Comparison of ENCODE assay signal across 22 mouse cellular contexts in genomic region chr15:83667501-83667900, GRCm38 (mm10). TPM values are rescaled to one million over a fixed set of nuclear protein-coding genes. Genes with fewer than 3 reads are reported as not detected.
DNase-seq lines count a peak whose midpoint lies in the region; ATAC-seq and TF ChIP-seq lines count a peak whose summit lies in the region.
"Had no signal": no experiment of that assay in that cellular context is flagged by ENCODE, and none has a peak within 500 bp of the region (broad histone marks: within the 10 kb centered on the region; RNA-seq: fewer than 3 reads in every experiment).

No protein-coding gene starts in this region.

- WGBS in forebrain, embryonic 10.5 days = 47% methylated on average over 6 of the region's 6 CpGs
- WGBS in forebrain, embryonic 11.5 days = 41% methylated on average over 6 of the region's 6 CpGs
- WGBS in hindbrain, embryonic 12.5 days = 42% methylated on average over 6 of the region's 6 CpGs
- 40% methylated on average over 6 of the region's 6 CpGs for WGBS in hindbrain, embryonic 14.5 days
- 20% methylated on average over 6 of the region's 6 CpGs for WGBS in forebrain, postnatal 0 days

- no peak overlapping the region for H3K4me3 ChIP-seq in forebrain, embryonic 10.5 days
- no peak overlapping the region for H3K4me3 ChIP-seq in forebrain, embryonic 11.5 days (ENCODE audit: low read depth, low read length)
- no peak overlapping the region for H3K4me3 ChIP-seq in hindbrain, embryonic 12.5 days
- H3K4me3 ChIP-seq in hindbrain, embryonic 14.5 days (replicated peaks; ENCODE audit: low read length) = no peak overlapping the region
- H3K4me3 ChIP-seq in forebrain, postnatal 0 days (ENCODE audit: low read depth, low read length) = no peak overlapping the region
- H3K4me3 ChIP-seq: embryonic facial prominence, embryonic 15.5 days; heart, embryonic 12.5 days; limb, embryonic 13.5 days had no signal

- H3K4me1 ChIP-seq in forebrain, embryonic 10.5 days = peaks cover 64% of the 10 kb centered on the region
- H3K4me1 ChIP-seq in forebrain, embryonic 11.5 days (replicated peaks; ENCODE audit: control insufficient read depth, insufficient read depth, low read length) = 0 out of 2 replicates have a peak, but pooled peaks cover 3% of the 10 kb centered on the region
- peaks cover 34% of the 10 kb centered on the region for H3K4me1 ChIP-seq in hindbrain, embryonic 12.5 days
- no peaks in the 10 kb centered on the region for H3K4me1 ChIP-seq in hindbrain, embryonic 14.5 days (replicated peaks; ENCODE audit: control insufficient read depth, insufficient read depth, low read length)
- H3K4me1 ChIP-seq in forebrain, postnatal 0 days (ENCODE audit: insufficient read depth) = peaks cover 4% of the 10 kb centered on the region; the same call in 1 of the 2 replicates
- H3K4me1 ChIP-seq: embryonic facial prominence, embryonic 15.5 days; heart, embryonic 12.5 days had no signal

- no peak for DNase-seq in forebrain, embryonic 10.5 days (ENCODE audit: extremely low spot score, low spot score)
- no peak for DNase-seq in forebrain, embryonic 11.5 days (ENCODE audit: low spot score)
- no peak for DNase-seq in hindbrain, embryonic 14.5 days (ENCODE audit: low spot score)
- peak; percentile 40 for DNase-seq in Muller cell, postnatal 12 days (ENCODE audit: inconsistent ontology term)
- peak; percentile 43 for DNase-seq in forebrain, postnatal 0 days
- no peak for DNase-seq in ovary, adult 18-20 months (ENCODE audit: low spot score)
- no peak for DNase-seq in gastrocnemius, adult 8-10 months (ENCODE audit: low spot score in 2 of 2)
- DNase-seq: adrenal gland, postnatal 25 days; cerebellum, adult 18-20 months; cerebellum, postnatal 36 days; kidney, adult 11 months; thymus, postnatal 4 days had no signal

- H3K9ac ChIP-seq in forebrain, embryonic 11.5 days (ENCODE audit: low read length) = no peak overlapping the region
- H3K9ac ChIP-seq in hindbrain, embryonic 12.5 days = no peak overlapping the region
- no peak overlapping the region for H3K9ac ChIP-seq in hindbrain, embryonic 14.5 days
- H3K9ac ChIP-seq in forebrain, postnatal 0 days = no peak overlapping the region
- H3K9ac ChIP-seq: embryonic facial prominence, embryonic 15.5 days; heart, embryonic 12.5 days; limb, embryonic 13.5 days; liver, embryonic 14.5 days had no signal

- peaks cover 52% of the 10 kb centered on the region for H3K36me3 ChIP-seq in forebrain, embryonic 10.5 days (replicated peaks)
- H3K36me3 ChIP-seq in forebrain, embryonic 11.5 days (ENCODE audit: control insufficient read depth, insufficient read depth, low read length) = no peaks in the 10 kb centered on the region
- H3K36me3 ChIP-seq in hindbrain, embryonic 12.5 days = no peaks in the 10 kb centered on the region
- no peaks in the 10 kb centered on the region for H3K36me3 ChIP-seq in hindbrain, embryonic 14.5 days (replicated peaks; ENCODE audit: control insufficient read depth, insufficient read depth)
- no peaks in the 10 kb centered on the region for H3K36me3 ChIP-seq in forebrain, postnatal 0 days (ENCODE audit: insufficient read depth)
- H3K36me3 ChIP-seq: embryonic facial prominence, embryonic 15.5 days; heart, embryonic 12.5 days had no signal

- H3K27ac ChIP-seq in forebrain, embryonic 10.5 days = peak overlapping the region; percentile 53; the same call in 1 of the 2 replicates
- no peak overlapping the region for H3K27ac ChIP-seq in forebrain, embryonic 11.5 days (ENCODE audit: low read depth, low read length)
- no peak overlapping the region for H3K27ac ChIP-seq in hindbrain, embryonic 12.5 days
- H3K27ac ChIP-seq in hindbrain, embryonic 14.5 days = no peak overlapping the region
- H3K27ac ChIP-seq in forebrain, postnatal 0 days (ENCODE audit: low read depth, low read length) = peak overlapping the region; percentile 15; the same call in 1 of the 2 replicates
- H3K27ac ChIP-seq: embryonic facial prominence, embryonic 15.5 days; kidney, postnatal 0 days; limb, embryonic 13.5 days; liver, embryonic 14.5 days; macrophage had no signal

- TF ChIP-seq CTCF in forebrain, postnatal 0 days (IDR thresholded peaks at IDR 0.05; ENCODE audit: low read depth) = no peak

- H3K27me3 ChIP-seq in forebrain, embryonic 10.5 days (ENCODE audit: poor library complexity, severe bottlenecking) = peaks cover 35% of the 10 kb centered on the region
- H3K27me3 ChIP-seq in forebrain, embryonic 11.5 days (ENCODE audit: control insufficient read depth, insufficient read depth, low read length) = no peaks in the 10 kb centered on the region
- H3K27me3 ChIP-seq in hindbrain, embryonic 12.5 days = no peaks in the 10 kb centered on the region
- H3K27me3 ChIP-seq in hindbrain, embryonic 14.5 days (ENCODE audit: control insufficient read depth, insufficient read depth, low read length) = no peaks in the 10 kb centered on the region
- H3K27me3 ChIP-seq in forebrain, postnatal 0 days (ENCODE audit: insufficient read depth, low read length) = no peaks in the 10 kb centered on the region
- H3K27me3 ChIP-seq: heart, embryonic 12.5 days had no signal

- H3K4me2 ChIP-seq in forebrain, embryonic 11.5 days (ENCODE audit: low read depth, low read length, severe bottlenecking) = no peak overlapping the region
- no peak overlapping the region for H3K4me2 ChIP-seq in hindbrain, embryonic 12.5 days (replicated peaks)
- no peak overlapping the region for H3K4me2 ChIP-seq in hindbrain, embryonic 14.5 days (replicated peaks)
- H3K4me2 ChIP-seq in forebrain, postnatal 0 days (ENCODE audit: low read depth) = no peak overlapping the region
- H3K4me2 ChIP-seq: embryonic facial prominence, embryonic 15.5 days; heart, embryonic 12.5 days; midbrain, embryonic 11.5 days had no signal

- no peak for ATAC-seq in forebrain, embryonic 11.5 days (replicated peaks; ENCODE audit: low FRiP score)
- ATAC-seq in hindbrain, embryonic 12.5 days (ENCODE audit: low FRiP score) = 0 out of 2 replicates have a peak, but pooled peaks have one; percentile 43
- no peak; the same call in 1 of the 2 replicates for ATAC-seq in hindbrain, embryonic 14.5 days (ENCODE audit: low FRiP score)
- ATAC-seq in forebrain, postnatal 0 days = peak; percentile 64
- ATAC-seq: activated CD4-positive, CD25-positive, alpha-beta regulatory T cell, adult 4 months had no signal

- no peaks in the 10 kb centered on the region for H3K9me3 ChIP-seq in forebrain, embryonic 10.5 days
- no peaks in the 10 kb centered on the region for H3K9me3 ChIP-seq in forebrain, embryonic 11.5 days (ENCODE audit: control insufficient read depth, low read length)
- H3K9me3 ChIP-seq in hindbrain, embryonic 12.5 days (replicated peaks) = no peaks in the 10 kb centered on the region
- H3K9me3 ChIP-seq in hindbrain, embryonic 14.5 days (ENCODE audit: control insufficient read depth, low read length) = no peaks in the 10 kb centered on the region
- H3K9me3 ChIP-seq in forebrain, postnatal 0 days (ENCODE audit: low read length) = no peaks in the 10 kb centered on the region
- H3K9me3 ChIP-seq: embryonic facial prominence, embryonic 15.5 days; heart, embryonic 12.5 days; limb, embryonic 13.5 days had no signal

RNA-seq across cellular contexts. Expression of gene Scube1, which starts 57.3 kb away (rescaled TPM):
- polyA plus RNA-seq in forebrain, embryonic 10.5 days (2016; fragmentation: Nextera tagmentation; extraction: Ambion mirVana) = 58.7 and 68.0 TPM in 2 replicates
- 33.9 and 38.0 TPM in 2 replicates for polyA plus RNA-seq in forebrain, embryonic 11.5 days (2014; fragmentation: Nextera tagmentation; extraction: Ambion mirVana)
- 32.4 and 33.2 TPM in 2 replicates for polyA plus RNA-seq in hindbrain, embryonic 12.5 days (2016; fragmentation: Nextera tagmentation; extraction: Ambion mirVana)
- polyA plus RNA-seq in hindbrain, embryonic 14.5 days (2014; fragmentation: Nextera tagmentation; extraction: Ambion mirVana) = 10.4 and 12.7 TPM in 2 replicates
- 28.1 and 33.5 TPM in 2 replicates for total RNA-seq in forebrain, postnatal 0 days (2014; rRNA removed)
- polyA plus RNA-seq in forebrain, postnatal 0 days (2015; fragmentation: Nextera tagmentation; extraction: Ambion mirVana) = 9.7 and 12.0 TPM in 2 replicates
- total RNA-seq in gastrocnemius, adult 8-10 months (2022) = under 1 TPM; 0.12 to 0.35 (median 0.22) TPM
- total RNA-seq: granulocyte monocyte progenitor cell, adult 5-6 weeks had no signal
- polyA plus RNA-seq: activated CD4-positive, CD25-positive, alpha-beta regulatory T cell, adult 4 months; macrophage had no signal

Comparison
In these comparisons a context has a peak if more than half of its experiments do, and no peak if none do; other contexts are left out.
1. DNase-seq: peak in Muller cell, postnatal 12 days (single experiment) and forebrain, postnatal 0 days (single experiment); none in forebrain, embryonic 10.5 days (single experiment), forebrain, embryonic 11.5 days (single experiment), hindbrain, embryonic 14.5 days (single experiment), ovary, adult 18-20 months (single experiment) and gastrocnemius, adult 8-10 months (0 of 2).
2. H3K27ac ChIP-seq: peak in forebrain, embryonic 10.5 days (single experiment) and forebrain, postnatal 0 days (single experiment); none in forebrain, embryonic 11.5 days (single experiment), hindbrain, embryonic 12.5 days (single experiment) and hindbrain, embryonic 14.5 days (single experiment).
3. ATAC-seq: peak in hindbrain, embryonic 12.5 days (single experiment) and forebrain, postnatal 0 days (single experiment); none in forebrain, embryonic 11.5 days (single experiment) and hindbrain, embryonic 14.5 days (single experiment).